Mouse (Mus musculus): ENCODE measurements around the gene Olfr1318.

Olfr1318 gene

GRCm38 (mm10) chr2:112153898-112154297 is at the start of gene Olfr1318:
TSS of gene Olfr1318 (plus strand) at chr2:112154198.
- DNase-seq (ENCODE audit: low spot score in 2 of 2) = no peak

DNA sequence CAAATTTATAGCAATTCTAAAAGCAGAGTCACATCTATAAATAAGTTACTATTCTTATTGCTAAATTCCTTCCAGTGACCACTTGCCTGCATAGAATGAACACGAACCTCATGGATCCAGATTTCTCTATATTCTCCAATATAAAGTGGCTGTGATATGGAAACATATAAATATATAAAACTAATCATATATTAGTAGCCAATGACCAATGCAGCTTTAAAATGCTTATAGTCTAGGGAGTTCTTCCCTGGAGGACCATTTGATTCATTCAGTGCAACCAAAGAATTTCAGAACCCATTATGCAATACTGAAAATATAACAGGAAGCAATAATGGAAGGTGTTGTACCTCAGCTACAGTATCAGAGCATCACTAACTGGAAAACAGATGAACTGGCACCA is 38.7 kb upstream of the Olfr1318 start, which contains the start of gene Olfr1315-ps1:
Olfr1315-ps1 (minus strand) TSS at position 101 of the 400 bp plus-strand sequence.
- no peak for DNase-seq (ENCODE audit: low spot score in 2 of 2)

DNA sequence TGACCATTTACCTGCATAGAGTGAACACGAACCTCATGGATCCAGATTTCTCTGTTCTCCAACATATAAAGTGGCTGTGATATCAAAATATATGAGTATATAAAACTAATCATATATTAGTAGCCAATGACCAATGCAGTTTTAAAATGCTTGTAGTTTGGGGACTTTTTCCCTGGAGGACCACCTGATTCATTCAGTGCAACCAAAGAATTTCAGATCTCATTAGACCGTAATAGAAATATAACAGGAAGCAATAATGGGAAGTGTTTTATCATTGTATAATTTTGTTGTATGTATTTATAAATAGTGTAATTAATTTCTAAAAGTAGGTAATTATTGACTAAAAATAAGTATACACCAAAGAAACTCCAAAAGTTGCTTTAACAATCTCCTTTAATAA is 19.1 kb upstream of the Olfr1318 start, which contains the start of gene Olfr1316:
Olfr1316 (minus strand) TSS at position 101 of the 400 bp plus-strand sequence.
- DNase-seq (ENCODE audit: low spot score in 2 of 2) = no peak

GRCm38 (mm10) chr2:112140029-112140428 is 14.0 kb upstream of the Olfr1318 start, which contains the start of gene Olfr1317:
TSS of gene Olfr1317 (plus strand) at chr2:112140329.
- DNase-seq (ENCODE audit: low spot score in 2 of 2) = no peak

GRCm38 (mm10) chr2:112196859-112197258 is 42.9 kb downstream of the Olfr1318 start:
- no peak for DNase-seq (ENCODE audit: low spot score in 2 of 2)

DNA sequence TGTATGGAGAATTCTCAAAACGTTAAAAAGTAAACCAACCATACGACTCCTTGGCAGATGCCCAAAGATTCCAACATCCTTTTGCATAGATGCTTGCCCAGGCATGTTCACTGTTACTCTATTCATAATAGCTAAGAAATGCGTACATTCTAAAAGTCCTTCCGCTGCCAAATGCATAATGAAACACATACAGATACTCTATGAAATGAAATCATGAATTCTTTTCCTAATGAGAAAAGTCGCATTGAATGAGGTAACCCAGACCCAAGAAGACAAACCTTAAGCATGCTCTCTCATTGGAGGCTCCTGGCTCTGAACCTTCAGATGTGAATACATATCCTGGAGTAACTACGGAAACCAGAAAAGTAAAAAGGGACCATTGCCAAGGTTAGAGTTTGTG is 49.1 kb downstream of the Olfr1318 start:
- peak in 1 of 2 experiments; percentile 13 for DNase-seq (ENCODE audit: low spot score in 2 of 2)

Data from urinary bladder, adult 18-20 months (tissue).